Mouse (Mus musculus): ENCODE results near the gene Erbb4. TPM values are rescaled to one million over a fixed set of nuclear protein-coding genes. Genes with fewer than 3 reads are reported as not detected.
"Not testable (repeated sequence)": the region's sequence is repeated elsewhere in the genome, so short reads cannot be mapped to it uniquely, and the experiment has no call there.

Gene Erbb4
- total RNA-seq, 2 experiments from 2014 or later = not detected

DNA sequence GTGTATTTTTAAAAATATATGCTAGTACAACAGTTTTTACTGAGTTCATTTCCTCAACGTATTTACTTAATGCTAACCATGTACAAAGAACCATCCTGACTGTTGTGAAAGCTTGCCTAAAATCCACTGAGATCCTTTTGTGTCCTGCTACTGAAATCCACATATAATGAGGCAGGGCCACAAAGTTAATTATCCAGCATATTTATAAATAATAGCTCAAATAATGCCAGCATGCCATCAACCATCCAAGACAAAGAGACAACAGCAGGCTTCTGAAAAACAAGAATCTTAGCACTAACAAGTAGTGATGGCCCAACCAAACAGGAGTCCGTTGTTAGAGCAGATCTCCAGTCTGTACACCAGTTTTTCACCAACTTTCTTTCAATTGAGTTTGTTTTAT is 215.8 kb downstream of the Erbb4 start:
- ATAC-seq (replicated peaks; ENCODE audit: low FRiP score, low TSS enrichment, poor library complexity, severe bottlenecking) = no peak

DNA sequence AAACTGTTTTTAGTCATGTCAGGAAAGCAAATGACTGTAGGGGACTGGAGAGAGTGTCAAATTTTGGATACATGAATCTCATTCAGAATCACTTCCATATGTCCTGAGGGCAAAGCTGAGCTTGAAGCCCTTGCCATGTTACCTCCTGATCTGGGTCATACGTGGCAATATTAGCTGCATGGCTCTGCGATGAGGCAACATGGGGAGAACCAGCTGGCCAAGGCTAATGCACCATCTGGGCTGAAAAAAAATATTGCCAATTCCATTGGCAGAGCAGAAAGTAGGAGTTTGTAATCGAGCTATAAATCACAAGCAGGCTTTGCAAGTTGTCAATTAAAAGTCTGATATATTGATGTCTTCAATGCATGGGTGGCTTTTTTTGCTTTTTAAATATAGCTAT is 221.0 kb downstream of the Erbb4 start:
- ATAC-seq (replicated peaks; ENCODE audit: low FRiP score, low TSS enrichment, poor library complexity, severe bottlenecking) = no peak

DNA sequence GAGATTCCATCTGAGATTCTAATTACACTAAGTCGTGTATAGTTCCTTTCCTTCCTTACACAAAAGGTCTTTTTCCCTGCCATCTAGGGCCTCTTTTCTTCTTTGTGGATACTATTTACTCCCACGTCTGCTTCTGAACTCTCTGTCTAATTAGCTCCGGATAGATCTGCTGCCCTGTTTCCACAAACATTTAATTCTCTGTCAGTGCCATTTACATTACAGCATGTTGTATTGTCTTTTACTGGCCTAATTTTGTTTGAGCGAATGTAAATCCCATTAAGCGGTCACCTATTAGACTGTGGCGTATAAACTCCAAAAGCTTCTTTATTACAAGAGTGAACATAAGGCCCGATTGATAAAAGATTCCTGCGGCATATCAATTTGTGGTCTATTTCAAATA is 232.9 kb downstream of the Erbb4 start:
- no peak for ATAC-seq (replicated peaks; ENCODE audit: low FRiP score, low TSS enrichment, poor library complexity, severe bottlenecking)

DNA sequence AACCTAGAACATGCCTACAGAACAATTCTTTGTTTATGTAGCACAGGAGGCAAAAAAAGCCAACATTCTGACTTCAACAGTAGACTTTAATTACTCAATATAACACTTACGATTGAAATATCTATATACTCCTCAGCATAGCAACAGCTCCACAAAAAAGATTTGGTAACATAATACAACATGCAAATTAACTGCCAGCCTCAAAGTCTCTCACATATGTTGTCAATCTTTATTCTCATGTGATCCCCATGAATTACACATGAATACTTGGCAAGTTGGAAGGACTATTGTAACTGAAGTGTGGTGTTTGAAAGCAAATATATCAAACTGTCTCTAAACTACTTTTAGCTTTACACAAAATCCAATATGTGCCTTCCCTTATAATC is 234.2 kb downstream of the Erbb4 start:
- ATAC-seq (replicated peaks; ENCODE audit: low FRiP score, low TSS enrichment, poor library complexity, severe bottlenecking) = no peak

DNA sequence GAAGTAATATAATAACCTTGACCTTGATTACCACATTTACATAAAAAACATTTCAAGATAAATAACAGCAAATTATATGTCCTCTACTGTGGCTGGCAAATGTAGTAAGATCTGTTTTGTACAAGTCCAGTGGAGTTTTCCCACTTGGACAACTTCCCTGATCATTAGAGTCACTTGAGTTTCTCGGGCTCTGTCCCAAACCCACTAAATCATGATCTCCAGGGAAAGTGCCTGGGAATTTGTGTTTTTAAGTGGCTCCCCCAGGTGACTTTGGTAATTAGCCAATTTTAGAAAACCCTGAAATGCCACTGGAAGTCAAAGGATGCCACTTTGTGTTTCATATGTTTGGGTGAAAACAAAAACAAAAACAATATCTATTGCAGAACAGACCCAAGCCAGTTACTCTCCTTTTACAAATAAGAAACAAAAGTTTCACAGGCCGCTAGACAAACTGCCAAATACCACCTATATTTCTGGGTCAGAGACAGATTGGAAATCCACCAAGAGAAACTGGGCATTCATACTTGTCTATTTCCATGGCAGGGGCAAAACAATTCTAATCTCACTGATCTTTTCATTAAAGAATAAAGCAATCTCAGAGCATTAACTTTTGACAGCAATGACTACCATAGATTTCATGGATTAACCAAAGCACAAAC is 234.8 kb downstream of the Erbb4 start:
- ATAC-seq (replicated peaks; ENCODE audit: low FRiP score, low TSS enrichment, poor library complexity, severe bottlenecking) = no peak

DNA sequence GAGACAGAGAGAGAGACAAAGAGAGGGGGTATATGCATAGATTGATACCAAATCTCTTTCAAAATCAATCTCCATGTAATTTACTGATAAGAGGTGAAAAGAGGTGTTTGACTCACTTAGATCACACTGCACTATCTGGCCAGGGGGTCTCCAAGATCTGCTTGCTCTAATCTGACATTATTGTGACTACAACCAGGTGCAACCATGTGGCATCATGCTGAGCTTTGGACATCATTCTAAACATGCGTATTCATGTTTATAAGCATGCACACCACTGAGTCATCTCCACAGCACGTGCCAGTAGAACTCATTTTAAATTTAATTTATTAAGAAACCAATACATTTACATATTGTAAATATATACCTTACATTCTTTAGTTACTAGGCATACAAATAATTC is 247.5 kb downstream of the Erbb4 start:
- no peak for ATAC-seq (replicated peaks; ENCODE audit: low FRiP score, low TSS enrichment, poor library complexity, severe bottlenecking)

DNA sequence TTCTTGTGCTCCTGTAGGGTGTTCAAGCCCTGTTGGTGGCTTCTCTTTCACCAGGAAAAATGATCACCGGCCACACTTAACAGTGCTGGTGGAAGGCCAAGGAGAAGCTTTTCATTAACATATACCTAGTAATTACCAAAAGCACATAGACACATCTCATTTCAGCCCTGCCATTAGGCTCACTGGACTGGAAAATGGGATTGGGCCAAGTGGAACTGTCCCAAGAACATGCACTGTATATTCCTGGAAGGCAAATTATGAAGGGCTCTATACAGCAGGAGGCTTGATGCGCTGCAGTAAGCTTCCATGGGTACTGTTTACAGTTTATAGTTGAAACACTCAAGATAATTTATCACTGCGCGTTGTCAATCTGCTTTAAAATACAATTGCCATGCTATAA is 248.4 kb downstream of the Erbb4 start:
- ATAC-seq (replicated peaks; ENCODE audit: low FRiP score, low TSS enrichment, poor library complexity, severe bottlenecking) = no peak

DNA sequence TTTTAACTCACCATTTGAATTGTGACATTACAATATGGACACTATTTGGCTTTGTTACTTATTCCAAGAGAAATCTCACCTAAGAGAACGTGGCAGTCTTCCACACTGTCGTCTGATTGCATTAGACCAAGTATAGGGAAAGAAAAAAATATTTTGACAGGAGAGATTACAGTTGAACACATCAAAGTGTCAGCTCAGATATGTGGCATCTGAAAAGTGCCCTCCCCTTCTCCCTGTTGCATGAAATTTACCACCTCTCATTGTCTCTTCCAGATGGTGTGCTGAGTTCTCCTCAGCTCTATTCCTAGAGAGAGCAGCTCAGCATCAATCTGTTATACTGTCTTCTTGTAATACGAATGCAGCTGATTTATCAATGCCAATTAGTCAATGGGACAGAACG is 268.5 kb downstream of the Erbb4 start:
- no peak for ATAC-seq (replicated peaks; ENCODE audit: low FRiP score, low TSS enrichment, poor library complexity, severe bottlenecking)

DNA sequence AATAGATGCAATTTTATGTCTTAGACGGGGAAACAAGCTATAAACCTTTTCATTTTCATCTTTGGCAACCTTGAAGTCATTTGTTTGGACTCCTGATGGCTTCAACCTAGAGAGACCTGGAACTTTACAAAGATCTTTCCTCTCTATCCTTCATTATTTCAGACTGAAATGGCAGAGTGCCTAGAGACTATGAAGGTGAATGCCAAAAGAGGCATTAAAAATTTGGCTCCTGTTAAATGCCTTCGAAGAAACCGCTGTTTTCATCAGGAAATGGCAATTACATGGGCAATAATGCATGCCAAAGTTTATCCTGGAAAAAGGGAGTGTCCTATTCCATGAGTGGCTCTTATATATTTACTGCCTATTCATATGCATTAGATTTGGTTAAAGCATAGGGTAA is 273.2 kb downstream of the Erbb4 start:
- ATAC-seq (replicated peaks; ENCODE audit: low FRiP score, low TSS enrichment, poor library complexity, severe bottlenecking) = no peak

DNA sequence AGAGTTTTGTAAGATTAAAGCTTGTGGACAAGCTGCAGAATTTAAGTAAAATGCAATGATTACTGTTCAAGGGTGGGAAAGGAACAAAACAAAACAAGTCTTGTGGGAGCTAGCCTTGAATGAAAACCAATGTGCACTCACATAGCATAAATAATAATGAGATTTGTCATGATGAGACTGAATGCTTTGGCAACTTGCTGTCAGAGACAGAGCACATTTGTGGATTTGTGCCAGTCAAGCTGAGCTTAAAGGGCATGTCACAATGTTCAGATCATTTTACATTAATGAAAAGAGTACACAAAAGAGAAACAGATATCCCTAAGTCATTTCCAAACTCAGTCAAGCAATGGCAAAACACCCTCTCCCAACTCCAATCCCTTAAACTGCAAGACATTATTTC is 275.8 kb downstream of the Erbb4 start:
- ATAC-seq (replicated peaks; ENCODE audit: low FRiP score, low TSS enrichment, poor library complexity, severe bottlenecking) = no peak

DNA sequence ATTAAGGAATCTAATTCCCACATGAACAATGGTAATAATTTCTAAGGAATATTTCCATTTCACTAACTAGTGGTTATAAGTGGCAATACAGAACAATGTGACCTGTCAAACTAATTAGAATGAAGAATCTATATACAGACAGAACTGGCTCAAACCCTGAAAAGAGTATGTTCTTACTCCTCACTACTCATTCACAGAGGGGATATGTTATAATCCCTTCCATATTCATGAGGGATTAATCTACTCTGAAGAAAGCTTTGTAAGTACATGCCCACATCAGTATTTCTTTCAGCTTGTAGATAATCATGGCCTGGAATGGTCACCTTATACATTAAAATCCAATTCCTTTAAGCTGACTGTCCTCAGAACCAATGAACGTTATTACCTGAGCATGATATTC is 276.3 kb downstream of the Erbb4 start:
- no peak for ATAC-seq (replicated peaks; ENCODE audit: low FRiP score, low TSS enrichment, poor library complexity, severe bottlenecking)

DNA sequence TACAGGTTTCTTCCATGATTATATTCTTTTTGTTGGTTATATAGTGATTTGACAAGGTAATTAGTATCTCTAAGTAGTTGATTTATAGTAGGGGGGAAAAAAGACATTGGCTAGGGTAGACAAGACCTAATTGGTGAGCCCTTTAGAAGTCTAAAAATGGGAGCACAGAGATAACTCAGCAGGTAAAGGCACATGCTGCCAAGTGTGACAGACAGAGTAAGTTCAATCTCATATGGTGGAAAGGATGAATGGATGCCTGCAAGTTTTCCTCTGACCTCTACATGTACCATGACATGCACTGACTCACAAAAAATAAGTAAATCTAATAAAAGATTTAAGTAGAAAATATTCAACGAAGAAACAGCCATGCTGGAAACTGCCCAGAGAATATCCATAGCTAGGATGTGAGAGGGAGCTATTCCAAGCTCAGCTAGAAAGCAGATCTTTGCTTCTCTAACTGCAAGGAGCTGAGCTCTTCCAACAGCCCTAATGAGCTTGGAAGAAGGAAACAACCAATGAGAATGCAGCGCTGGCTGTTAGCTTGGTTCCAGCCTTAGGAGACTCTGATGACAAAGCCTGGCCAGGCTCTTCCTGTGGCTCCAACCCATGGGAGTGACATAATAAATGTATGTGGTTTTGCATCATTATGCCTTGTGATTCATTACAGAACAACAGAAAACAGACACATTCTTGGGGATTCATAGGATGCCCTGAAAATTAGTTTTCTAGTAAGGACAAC is 277.2 kb downstream of the Erbb4 start:
- no peak for ATAC-seq (replicated peaks; ENCODE audit: low FRiP score, low TSS enrichment, poor library complexity, severe bottlenecking)

DNA sequence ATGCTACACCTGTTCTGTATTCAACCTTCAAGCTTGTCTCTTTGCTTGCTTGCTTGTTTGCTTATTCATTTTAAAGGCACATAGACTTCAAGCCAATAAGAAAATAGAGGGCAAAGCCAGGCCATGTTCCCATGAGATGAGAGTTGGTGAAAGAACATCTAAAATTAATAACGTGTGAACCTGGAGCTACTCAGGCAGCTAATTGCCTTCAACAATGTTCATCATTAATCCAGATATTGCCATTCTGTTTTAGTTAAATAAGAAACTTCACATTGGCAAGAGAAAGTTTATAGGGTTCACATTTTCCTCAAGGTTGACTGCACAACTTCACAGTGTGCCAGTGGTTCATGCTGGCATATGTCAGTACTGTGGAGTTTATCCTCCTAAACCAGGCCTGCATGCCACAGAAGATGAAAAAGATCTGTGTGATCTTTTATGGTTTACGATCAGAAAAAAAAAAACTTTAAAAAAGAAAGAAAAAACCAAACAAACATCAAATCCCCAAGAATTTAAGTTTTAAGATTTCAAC is 284.7 kb downstream of the Erbb4 start:
- ATAC-seq (replicated peaks; ENCODE audit: low FRiP score, low TSS enrichment, poor library complexity, severe bottlenecking) = no peak

DNA sequence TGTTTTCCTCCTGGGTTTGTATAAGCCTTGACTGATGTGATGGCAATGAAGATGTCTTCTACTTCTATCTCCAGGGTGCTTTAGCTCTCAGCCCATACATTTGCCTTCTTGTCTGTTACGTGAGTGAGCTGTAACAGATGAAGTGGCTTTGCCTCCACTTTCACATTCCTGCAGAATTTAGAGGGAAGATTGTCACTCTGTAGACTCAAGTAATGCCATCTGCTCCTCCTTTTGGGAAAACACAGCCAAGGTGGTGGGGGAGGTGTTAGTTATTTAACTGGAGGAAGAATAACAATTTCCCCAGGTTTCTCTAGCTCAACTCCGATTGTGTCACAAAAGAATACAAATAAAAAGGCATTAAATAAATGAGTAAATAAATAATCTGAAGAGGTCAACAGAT is 301.1 kb downstream of the Erbb4 start:
- ATAC-seq (replicated peaks; ENCODE audit: low FRiP score, low TSS enrichment, poor library complexity, severe bottlenecking) = no peak

DNA sequence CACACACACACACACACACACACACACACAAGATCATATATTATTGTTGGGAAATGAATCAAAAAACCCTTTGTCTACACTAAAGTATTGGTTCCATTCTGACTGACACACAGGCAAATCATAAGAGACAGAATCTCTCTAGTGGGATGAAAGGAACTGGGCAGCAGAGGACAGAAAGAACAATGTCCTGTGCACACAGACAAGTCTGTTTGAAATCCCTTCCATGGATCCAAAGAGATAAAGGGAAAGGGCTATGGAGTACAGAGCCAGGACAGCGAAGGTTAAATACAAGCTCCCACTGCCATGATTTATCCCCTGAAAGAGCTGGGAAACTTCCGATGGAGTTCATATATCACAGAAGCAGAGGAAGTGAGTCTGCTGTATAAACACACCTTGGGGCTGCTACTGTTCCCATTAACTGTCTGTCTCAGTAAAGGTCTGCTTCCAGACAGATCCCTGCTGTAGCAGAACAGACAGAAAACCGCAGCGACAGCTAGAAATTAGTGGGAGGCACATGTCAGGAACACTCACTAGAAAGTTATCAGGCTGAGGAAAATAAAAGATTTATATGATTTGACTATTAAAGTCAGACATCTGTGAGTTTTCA is 320.3 kb downstream of the Erbb4 start:
- no peak for ATAC-seq (replicated peaks; ENCODE audit: low FRiP score, low TSS enrichment, poor library complexity, severe bottlenecking)

DNA sequence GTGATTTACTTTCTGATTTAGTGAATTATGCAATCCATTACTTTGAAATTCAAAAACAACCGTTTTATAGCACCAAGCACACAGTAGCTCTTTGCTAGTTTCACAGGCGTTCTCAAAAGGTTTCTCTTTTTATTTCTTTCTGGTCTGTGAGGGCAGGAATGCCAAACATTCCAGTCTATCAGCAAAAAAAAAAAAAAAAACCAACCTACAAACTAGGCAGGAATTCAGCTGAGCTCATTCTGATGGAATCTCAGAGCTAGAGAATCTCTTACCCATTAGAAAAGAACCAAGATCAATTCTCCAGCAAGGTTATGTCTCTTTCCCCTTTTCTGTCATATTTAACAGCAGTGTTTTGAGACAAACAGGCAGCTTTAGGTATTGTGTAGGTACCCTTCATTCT is 327.2 kb downstream of the Erbb4 start:
- ATAC-seq (replicated peaks; ENCODE audit: low FRiP score, low TSS enrichment, poor library complexity, severe bottlenecking) = no peak

DNA sequence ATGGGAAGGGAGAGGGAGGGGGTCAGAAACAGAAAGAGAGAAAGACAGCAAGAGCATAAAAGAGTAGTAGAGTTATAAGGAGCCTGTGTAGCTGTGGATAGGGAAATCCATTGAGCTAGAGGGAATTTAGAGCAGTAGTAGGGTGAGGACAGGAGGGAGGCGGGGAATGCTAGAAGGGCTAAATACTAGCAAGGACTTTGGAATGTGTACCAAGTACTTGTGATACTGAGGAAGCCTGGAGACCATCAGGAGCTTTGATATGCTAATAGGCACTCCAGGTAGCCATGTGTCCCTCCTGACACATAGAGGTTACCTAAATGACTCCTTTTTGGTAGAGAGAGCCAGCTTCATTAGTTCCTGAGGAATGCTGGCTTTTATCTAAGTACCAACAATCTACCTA is 327.8 kb downstream of the Erbb4 start:
- no peak for ATAC-seq (replicated peaks; ENCODE audit: low FRiP score, low TSS enrichment, poor library complexity, severe bottlenecking)

DNA sequence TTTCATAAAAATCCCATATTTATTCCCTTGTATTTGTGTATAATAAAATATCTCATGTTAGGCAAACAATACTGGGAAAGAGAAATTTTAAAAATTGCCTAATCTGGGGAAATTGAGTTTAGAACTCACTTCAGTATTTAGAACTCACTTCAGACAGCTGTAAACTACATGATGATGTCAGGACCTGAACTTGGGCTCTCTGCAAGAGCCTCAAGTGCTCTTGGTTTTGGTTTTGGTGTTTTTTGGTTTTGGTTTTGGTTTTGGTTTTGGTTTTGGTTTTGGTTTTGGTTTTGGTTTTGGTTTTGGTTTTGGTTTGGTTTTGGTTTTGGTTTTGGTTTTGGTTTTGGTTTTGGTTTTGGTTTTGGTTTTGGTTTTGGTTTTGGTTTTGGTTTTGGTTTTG is 341.8 kb downstream of the Erbb4 start:
- ATAC-seq (replicated peaks; ENCODE audit: low FRiP score, low TSS enrichment, poor library complexity, severe bottlenecking) = not testable (repeated sequence)

DNA sequence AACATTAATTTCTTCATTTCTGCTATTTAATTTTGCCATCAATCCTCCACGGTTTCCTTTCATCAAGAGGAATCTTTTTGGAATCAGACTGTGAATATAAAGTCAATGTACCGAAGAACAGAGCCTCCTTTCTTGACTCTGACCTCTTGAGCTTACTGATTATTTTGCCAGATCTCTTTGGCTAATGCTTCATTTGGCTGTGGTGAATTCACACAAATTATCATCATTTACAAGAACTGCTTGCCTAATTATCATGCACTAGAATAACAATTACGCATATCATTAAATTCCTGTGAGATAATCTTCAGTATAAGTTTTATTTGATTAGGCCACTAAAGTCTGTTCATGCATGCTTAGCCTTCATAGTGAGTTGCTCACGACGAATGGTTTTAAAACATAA is 345.4 kb downstream of the Erbb4 start:
- no peak for ATAC-seq (replicated peaks; ENCODE audit: low FRiP score, low TSS enrichment, poor library complexity, severe bottlenecking)

DNA sequence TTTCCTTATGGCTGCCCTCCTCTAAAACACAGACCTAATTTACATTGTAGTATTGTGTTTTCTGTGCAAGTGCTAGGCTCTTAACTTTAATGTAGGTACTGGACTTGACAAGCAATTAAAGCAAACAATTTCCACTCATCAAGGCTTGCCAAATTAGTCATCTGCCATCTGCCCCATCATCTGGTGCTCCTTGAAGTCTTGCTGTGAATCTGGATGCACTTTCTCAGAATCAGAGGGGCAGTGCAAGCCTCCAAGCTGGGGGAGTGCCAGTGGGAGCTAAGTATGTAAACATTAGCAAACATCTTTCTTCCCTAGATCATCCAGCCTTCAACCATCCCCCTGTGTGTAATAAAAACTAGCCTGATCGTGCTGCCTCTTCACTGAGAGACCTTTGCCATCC is 358.9 kb downstream of the Erbb4 start:
- no peak for ATAC-seq (replicated peaks; ENCODE audit: low FRiP score, low TSS enrichment, poor library complexity, severe bottlenecking)

DNA sequence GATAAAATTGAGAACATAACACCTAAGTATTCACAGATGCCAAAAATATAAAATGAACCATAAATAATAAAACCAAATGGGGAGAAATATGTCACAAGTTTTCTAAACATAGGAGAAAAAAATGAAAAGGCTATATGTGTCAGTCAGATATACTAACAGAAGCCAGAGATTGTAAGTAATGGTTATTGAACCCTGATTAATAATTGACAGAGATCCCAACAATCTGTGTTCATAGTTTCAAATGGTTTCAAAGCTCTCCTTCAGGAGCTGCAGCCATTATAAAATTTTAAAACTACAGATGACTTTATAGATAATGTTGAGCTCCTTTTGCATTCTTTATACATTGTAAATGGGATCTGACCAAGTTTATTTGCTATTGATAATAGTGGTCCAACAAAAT is 426.4 kb downstream of the Erbb4 start:
- ATAC-seq (replicated peaks; ENCODE audit: low FRiP score, low TSS enrichment, poor library complexity, severe bottlenecking) = no peak
